Mouse (Mus musculus) heart, adult 18-20 months (tissue): ENCODE measurements around the gene Dlx3. TPM values are rescaled to one million over a fixed set of nuclear protein-coding genes. Genes with fewer than 3 reads are reported as not detected.

Source experiments
- DNase-seq, 2 experiments: peaks; one replicate each; pipeline ENCODE4 v3.0.0; 2021 to 2022; ENCODE audit warnings: mixed read lengths in 1 of 2
- total RNA-seq, 2 experiments: library from RNA; stranded (reverse); gene quantifications; 2 replicates each; pipeline ENCODE4 v1.2.3; 2021

The Dlx3 gene
- total RNA-seq, 2 experiments from 2014 or later: not detected

DNA sequence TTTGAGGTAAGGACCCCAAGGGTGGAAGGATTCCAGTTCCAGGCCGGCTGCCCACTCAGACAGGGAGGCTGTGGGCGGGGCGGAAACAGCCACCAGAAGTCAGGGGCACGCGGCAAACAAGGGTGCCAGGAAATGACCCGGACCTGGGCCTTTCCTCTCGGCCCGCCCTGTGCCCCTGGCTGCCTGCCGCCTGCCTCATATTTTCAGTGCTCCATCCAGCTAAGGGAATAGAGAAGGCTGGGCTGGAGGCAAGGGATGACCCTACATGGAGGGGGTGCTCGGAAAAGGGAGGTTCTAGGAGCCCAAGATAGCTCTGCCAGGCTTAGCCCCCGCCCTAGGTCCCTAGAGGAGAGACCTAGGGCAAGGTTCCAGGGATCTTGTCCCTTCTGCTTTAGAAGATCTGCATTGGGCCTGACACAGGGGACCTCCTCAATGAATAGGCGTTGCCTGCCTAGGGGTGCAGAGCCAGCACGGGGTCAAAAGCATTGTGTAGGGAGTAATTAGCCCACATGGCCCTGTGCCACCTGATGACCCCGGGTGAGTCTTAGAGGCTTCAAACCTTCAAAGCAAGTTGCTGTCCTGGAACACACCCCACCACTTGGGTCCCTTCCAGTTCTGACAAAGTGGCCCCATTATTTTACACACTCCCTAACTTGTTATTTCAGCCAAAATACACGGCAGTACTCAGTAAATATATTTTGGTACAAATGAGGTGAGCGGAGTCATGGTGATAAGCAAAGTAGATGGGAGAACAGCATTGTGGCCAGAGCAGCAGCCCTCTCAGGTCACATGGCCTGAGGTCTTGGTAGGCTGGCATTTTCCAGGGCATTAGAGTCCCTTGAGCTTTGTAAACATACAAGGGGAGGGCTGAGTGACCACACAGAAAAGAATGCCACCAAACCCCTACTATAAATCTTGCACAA lies 30.8 kb upstream of the Dlx3 start:
- DNase-seq: peak; percentile 71 to 87

DNA sequence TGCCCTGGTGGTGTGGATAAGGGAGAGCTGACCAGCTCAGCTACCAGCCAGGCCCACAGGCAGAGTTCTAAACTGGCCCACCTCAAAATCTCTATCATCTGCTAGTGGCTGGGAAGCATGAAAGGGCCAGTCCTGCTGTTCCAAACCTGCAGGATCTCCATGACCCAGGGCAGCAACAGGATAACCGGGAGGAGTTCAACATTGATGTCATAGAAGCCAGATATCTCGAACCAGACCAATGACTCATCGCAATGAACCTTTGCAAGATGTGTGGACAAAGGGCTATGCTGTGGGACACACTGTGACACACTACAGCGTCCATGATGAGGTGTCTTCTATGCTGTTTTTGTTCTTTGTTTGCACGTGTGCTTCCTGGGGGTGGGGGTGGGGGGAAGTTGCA lies 26.8 kb upstream of the Dlx3 start:
- DNase-seq: no peak

DNA sequence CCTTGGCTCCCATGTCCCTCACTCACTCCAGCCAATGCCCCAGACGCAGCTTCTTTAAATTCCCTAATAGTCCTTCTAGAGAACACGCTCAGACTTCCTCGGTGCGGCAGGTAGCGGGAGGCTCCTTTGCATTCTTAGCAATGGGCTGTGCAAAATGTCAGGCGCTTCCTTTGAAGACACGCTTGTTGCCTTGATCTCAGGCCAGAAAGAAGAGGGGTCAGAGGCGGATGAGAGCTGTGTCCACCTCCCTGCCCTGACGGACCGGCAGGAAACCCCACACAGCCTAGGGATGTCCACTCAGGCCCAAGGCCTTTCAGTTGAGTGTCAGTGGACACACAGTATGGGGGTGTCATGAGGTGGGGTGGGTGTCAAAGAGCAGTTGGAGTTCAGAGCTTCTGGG lies 24.3 kb upstream of the Dlx3 start:
- DNase-seq: no peak

DNA sequence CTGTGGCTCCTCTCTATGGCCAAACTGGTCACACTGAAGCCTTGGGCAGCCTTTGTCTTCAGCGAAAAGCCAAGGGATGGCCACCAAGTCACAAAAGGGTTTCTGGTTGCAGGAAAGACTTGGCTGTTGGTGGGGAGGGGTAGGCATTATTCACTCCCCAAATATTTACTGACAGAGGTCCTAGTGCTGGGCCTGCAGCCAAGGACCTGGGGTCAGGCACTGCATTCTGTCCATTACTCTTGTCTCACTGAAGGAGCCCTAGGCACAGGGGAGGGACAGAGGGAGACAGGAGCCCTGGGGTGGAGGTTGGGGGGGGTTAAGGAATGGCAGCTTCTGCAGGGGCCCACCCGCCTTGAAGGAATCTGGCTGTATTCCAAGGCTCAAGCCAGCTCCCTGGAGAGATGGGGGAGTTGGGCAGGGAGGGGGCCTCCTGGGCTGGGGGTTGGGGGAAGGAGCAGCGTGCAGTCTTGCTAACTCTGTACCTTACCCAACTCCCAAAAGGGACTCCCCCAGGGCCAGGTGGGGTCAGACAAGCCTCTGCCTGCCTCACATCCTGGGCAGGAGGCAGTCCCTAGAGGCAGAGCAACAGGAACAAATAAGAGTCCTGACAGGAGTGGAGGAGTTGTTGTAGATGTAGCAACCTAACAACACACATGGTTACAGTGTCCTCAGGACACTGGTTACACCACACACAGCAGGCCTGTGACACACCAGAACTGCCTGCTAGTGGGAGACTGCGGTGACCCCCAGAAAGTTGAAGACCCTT lies 23.1 kb upstream of the Dlx3 start:
- DNase-seq: no peak

DNA sequence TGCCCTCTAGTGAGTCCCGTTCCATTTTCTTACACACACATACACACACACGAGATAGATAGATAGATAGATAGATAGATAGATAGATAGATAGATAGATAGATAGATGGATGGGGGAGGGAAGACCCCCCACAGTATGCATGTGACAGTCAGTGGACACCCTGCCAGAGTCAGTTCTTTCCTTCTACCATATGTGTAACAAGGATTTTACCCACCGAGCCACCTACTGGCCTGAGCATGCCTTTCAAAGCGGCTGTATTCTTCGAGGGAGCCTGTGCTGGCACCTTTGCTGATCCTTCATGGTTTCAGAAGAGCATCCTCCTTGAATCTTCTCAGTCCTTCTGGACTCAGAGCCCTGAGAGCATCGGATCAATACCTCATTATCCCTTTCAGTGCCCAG lies 22.0 kb upstream of the Dlx3 start:
- DNase-seq: no peak

DNA sequence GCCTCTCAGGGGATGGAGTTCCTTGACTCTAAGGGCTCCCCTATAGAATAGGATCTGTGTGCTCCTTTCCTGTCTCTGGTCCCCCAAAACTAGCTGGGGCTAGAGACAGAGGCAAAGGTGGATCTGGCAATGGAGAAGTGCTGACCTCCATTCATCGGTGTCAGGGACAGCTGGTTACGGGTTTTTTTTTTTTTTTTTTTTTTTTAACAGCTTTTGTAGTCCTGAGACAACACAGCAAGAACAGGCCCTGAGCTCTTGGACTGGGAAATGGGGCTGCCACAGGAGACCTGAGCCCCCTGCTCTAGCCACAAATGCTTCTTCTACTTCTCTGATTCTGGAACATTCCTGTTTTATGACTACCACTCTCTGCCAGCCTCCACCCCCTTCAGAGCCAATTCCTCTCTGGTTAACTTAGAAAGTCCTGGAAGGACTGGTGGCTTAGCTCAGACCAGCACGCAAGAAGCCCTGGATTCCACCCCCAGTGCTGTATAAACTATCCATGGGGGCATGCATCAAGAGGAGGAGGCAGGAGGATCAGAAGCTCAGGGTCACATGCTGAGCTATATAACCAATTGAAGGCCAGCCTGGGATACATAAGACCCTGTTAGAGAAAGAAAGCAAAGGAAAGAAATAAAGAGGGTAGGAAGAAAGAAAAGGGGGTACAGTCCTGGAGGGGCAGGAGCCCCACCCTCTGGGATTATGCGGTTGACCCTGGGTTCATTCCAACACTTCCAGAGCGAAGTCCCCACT lies 21.4 kb upstream of the Dlx3 start:
- no peak for DNase-seq

DNA sequence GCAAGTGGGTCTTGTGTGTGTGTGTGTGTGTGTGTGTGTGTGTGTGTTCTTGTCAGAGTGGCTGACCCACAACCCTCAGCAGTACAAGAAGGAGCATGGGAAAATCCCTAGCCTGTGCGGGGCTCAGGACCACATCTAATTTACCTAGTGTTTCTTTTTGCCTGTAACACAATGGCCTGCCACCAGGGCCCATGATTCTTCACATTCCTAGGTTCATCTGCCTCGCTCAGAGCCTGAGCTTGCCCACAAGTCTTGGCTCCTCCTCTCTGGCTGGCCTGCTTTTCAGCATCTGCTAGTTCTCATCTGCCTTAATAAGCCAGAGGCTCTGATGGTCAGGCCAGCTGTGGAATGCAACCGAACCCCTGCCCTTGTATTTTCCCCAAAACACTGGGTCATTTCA lies 19.5 kb upstream of the Dlx3 start:
- DNase-seq: no peak

DNA sequence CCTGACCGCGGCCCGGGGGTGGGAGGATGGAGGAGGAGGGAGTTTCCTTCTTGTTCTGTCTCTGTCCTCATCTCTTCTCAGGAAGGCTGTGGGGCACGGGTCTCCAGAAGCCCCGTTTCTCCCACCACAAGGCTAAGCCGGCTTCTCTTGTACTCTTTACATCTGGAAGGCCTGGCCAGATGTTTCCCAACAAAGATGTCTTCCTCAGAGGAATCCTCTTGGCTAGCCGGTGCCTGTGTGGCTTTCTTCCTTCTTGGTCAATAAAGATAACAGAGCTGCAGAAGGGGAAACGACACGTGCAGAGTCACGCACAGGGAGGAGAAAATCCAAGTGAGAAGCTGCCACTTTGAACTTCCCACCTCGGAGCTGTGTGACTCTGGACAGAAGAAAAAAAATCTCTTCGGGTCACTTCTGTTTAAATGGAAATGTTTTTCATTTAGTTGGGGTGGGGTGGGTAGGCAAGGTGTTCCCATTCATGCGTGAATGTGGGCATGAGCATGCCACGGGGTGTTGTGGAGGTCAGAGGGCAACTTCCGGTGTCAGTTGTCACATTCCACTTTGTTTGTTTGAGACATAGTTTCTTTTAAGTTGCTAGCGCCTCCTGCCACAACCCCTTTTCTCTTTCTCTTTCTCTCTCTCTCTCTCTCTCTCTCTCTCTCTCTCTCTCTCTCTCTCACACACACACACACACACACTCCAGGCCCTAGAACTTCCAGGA lies 18.7 kb upstream of the Dlx3 start:
- no peak for DNase-seq

DNA sequence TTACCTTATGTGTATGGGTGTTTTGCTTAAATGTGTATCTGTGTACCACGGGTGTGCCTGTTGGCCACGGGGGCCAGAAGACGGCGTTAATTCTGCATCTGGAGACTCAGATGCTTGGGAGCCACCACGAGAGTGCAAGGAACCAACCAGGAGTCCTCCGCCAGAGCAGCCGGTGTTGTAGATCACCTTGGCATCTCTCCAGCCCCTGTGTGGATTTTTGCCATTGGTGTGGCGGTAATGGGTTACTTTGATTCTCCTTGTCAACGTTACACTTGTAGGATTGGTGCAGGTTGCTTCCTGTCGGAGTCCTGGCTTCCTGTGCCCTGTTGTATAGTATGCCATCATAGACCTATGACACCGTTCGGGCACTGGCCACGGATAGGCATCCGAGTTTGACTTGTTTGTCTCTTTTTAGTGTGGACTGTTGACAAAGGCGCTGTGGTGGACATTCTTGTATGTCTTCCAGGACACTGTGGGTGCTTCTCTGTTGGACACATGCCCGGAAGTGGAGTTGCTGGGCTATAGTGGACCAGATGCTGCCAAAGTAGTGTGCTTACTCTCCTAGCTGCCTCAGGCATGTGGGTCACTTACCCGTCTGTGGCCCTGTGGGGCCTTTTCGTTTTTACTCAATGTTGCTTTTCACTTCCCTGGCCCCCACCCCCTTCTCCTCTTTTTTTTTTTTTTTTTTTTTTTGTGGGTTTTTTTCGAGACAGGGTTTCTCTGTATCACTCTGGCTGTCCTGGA lies 17.6 kb upstream of the Dlx3 start:
- DNase-seq: no peak

DNA sequence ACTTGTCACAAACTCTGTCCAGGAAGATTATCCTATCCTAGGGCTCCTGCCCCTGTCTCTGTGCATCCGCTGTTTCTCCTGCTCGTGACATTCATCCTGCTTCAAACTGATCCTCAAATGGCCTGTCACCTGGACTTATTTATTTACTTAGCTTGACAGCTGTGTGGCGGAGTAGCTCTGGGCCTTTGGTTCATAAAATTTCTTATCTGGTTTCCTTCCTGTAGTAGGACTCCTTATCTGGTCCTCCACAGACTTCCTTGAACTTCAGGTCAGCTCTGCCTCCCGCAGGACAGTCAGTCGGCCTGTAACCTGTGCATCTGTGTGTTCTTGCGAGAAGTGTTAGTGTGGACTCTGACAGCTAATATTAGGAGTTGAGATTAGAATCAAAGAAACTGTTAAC lies 15.7 kb upstream of the Dlx3 start:
- peak in 1 of 2 experiments; percentile 54 for DNase-seq

DNA sequence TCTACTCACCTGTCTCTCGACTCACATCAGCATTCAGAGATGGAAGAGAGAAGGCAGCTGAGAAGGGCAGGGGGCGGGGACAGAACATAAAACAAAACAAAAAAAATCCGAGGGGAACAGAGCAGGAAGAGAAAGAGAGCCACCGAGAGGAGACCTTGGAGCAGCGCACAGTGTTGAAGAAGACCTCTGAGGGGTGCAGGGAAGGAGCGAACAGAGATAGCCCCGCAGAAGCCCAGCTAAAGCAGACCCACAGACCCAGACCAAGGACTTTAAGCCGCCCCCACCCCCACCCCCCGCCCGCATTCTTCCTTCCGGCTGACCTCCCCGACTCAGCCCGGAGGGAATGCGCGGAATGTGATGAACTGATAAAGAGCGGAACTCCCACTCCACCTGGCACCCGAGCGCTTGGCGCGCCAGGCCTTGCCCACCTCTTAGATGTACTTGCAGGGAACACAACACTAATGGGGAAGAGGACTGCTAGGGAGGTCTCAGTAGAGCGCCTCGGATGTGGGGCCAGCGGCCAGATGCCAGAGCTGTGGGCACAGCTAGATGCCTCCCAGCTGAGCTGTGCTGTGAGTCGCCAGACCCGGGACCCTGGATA lies 14.5 kb upstream of the Dlx3 start:
- DNase-seq: no peak

DNA sequence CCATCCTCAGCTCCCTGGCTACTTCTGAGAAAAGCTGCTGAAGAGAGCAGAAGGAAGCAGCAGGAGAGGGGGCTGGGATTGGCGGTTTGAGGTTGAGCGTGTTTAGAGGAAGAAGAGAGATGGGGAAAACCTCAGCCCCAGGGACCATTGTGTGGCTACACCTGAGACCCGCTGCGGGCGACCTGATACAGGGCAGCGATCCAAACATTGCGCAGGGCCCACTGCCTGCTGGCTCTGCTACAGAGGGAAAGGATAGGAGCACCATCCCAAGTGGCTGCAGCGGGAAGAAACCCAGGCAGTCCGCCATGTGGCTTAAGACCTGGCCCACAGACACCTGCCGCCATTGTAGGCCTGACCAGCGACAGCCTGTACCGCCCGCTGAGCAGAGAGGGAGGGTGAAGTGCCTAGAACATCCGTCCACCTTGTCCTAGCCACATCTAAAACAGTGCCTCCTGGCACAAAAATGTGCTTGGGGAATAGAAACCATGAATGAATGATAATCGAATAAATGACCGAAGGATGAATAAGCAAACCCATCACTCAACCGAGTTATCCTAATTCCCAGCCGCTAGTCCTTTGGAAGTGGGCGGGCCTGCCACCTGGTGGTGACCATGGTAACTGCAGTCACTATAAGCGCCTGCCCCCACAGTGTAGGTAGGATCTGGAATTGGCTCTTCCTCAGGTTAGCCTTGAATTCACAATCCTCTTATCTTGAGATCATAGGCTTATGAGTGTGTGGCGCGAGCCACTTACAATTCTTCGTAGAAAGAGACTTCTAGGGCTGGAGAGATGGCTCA lies 13.3 kb upstream of the Dlx3 start:
- peak; percentile 70 to 90 for DNase-seq

DNA sequence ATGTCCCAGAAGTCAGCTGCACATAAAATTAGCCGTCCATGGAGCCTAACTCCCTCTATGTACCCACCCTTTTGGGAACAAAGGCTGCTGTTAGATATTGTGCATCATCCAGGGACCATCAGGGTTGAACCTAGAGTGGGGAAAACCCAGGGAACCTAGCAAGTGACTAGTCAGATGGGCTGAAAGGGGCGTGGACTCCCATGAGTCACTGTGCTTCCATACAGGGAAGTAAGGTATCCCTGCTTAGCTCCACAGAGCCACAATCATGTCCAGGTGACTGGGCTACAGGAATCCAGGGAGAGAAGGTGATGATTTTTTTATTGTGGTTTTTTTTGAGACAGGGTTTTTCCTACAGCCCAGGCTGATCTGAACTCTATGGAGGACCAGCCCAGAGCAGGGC lies 10.9 kb upstream of the Dlx3 start:
- DNase-seq: no peak

DNA sequence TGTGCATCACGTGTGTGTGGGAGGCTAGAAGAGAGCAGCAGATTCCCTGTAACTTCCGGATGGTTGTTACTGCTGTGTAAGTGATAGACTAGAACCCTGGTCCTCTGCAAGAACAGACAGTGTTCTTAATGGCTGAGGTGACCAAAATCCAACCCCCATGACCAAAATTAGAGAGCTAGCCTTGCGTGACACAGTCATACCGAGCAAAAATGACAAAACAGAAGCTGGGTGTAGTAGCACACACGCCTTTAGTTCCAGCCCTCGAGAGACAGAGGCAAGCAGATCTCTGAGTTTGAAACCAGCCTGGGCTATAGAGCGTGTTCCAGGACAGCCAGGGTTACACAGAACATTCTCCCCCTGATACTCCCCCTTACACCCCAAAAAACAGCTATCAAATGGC lies 9.8 kb upstream of the Dlx3 start:
- no peak for DNase-seq

DNA sequence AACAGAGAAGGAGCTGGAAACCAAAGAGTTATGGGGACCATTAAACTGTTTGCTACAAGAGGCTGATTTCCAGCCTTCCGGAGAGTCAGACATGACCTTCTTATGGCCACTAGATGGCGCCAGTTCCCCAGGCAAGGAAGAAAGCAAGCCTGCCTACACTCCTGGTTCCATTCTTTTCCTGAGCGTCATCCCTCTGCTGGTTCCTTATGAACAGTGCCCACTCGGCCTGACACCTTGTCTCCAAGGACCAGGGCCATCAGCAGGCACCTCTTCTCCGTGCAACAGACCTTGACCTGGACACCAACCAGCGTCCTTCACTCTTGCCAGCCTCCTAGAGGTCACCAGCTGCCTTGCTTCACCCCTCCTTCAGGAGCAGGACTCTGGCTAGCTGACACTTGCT lies 2.9 kb upstream of the Dlx3 start:
- DNase-seq: peak; percentile 64 to 79

DNA sequence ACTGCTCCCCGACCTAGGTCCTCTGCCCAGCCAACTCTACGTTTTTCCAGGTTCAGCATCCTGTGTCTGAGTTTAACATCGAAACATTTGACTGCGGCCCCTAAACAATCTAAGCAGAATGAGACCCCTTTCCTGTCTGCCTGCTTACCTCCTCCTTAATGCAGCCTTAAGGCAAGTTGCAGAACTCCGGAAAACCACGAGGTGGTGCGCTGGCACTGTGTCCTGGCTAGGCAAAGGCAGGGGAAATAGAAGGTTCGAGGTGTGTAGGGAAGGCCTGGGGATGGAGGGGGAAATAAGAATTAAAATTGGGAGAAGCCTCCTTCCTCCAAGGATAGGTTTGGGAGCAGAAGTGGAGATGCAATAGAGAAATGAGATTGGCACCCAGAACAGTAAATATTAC lies 1.4 kb upstream of the Dlx3 start:
- peak; percentile 59 to 88 for DNase-seq

DNA sequence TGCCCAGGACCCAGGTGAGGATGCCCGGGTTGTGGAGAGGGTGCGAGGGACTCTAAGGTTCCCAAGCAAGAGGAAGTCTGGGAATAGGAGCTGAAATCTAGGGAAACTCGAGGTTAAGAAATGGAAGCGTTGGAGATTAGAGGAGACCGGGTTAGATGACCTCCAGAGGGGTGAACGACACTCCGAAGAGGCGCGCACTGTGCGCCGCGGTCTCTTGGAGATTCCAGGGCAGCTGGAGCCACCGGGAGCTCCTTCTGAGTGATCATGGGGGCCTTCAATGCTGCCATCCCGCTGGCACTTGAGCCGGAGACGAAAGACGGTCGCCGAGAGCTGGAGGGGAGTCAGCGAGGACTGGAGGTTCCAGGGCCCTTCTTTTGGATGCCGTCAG lies 708 bp downstream of the Dlx3 start:
- DNase-seq: no peak

DNA sequence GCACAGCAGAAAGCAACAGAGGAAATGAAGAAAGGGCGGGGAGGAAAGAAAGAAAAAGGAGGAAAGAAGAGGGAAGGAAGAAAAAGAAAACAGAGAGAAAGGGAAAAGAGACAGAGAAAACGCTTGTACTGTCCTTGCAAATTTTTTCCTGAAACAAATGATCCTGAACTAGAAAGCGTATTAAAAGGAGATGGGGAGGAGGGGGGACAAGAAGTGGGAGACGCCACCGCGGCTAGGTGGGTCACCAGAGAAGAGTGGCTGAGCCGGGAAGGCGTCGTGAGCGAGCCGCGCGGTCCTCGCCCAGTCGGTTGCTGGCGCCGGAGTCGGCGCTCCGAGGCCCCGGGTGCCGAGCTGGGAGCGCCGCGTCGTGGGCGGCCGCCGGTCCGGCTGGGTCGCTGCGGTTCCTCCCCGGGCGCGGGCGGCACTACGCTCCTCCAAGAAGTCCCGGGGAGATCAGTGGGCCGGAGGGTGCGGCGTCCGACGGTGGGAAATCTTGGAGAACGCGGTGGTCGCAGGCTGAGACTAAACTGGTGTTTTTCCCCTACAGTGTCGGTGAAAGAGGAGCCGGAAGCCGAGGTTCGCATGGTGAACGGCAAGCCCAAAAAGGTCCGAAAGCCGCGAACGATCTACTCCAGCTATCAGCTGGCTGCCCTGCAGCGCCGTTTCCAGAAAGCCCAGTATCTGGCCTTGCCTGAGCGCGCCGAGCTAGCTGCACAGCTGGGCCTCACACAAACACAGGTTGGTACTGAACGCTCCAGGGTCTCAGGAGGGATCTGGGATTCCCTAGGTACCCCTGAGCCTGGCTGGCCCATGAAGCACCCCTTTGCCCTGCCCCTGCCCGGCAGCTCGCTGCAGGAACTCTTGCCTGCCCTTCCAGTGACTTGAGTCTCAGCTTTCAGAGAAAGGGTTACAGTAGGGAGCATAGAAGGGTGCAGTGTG lies 1.5 kb downstream of the Dlx3 start:
- peak in 1 of 2 experiments; percentile 30 for DNase-seq

DNA sequence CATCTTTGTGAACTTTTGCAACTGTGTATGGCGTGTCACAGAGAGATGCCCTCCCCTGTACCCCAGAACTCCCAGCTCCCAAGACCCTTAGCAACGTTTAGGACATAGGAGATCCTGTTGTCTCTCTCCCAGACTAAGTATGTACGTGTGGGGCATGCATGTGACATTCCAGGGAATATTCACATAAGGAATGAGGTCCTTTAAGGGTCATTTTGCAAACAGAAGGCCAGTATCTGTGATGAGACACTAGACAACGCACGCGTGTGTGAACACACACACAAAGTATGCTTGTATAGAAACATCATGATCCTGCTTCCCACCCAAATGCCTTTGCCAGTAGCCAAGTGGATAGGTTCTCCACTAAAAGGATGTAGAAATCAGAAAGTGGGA lies 2.2 kb downstream of the Dlx3 start:
- no peak for DNase-seq
